Mouse (Mus musculus): ENCODE measurements at regions not wholly inside any gene's neighbourhood (a gene's known extent, or its start where the extent isn't known, plus 50 kb on each side); places are given as distances from the start of the nearest gene placed in this dataset.
A peak's percentile ranks its signal among the peaks of the same experiment; 100 is the strongest.

- Histone ChIP-seq H3K27me3 (replicated peaks) (peaks cover 5% of the 10 kb centered on the region), H3K4me3 (replicated peaks) (peak overlapping the region; percentile 78)
- TF ChIP-seq FLI1 (IDR thresholded peaks at IDR 0.05; ENCODE audit: low read length) (no peak), GATA1 (IDR thresholded peaks at IDR 0.05; ENCODE audit: borderline replicate concordance, low read length) (no peak)
Observed at GRCm38 (mm10) chr3:148762541-148763225, 227.7 kb downstream of the Adgrl2 start.

DNA sequence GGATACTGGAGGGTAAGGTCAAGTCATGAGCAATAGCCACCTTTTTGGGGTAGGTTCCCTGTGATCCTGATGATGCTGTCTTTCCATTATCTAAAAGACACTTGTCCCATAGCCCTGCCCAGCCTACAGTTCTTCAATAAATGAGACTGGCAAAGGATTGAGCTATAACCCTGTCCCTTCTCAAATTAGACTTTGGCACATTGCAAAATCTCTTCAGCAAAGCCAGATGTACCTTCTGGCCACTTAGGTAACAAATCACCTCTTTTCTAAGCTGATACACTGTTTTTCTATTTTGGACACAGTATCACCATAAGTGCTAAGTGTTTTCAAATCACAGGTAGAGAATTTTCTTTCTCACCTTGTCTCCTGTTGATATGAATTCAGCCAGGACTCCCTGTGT lies 228.8 kb downstream of the Adgrl2 start:
- TF ChIP-seq FLI1 (IDR thresholded peaks at IDR 0.05; ENCODE audit: low read length) (no peak), GATA1 (IDR thresholded peaks at IDR 0.05; ENCODE audit: borderline replicate concordance, low read length) (no peak)
- H3K9me3 ChIP-seq = no peaks in the 10 kb centered on the region
- H3K4me1 ChIP-seq = peaks cover 30% of the 10 kb centered on the region
- peaks cover 8% of the 10 kb centered on the region for H3K27me3 ChIP-seq (replicated peaks)
- no peaks in the 10 kb centered on the region for H3K36me3 ChIP-seq (replicated peaks; ENCODE audit: low read length)
- H3K4me3 ChIP-seq (replicated peaks) = no peak overlapping the region

More at GRCm38 (mm10) chr3:148762541-148763225, 227.7 kb downstream of the Adgrl2 start:
- Histone ChIP-seq H3K4me1 (peaks cover 30% of the 10 kb centered on the region), H3K36me3 (replicated peaks; ENCODE audit: low read length) (no peaks in the 10 kb centered on the region), H3K9me3 (no peaks in the 10 kb centered on the region)

GRCm38 (mm10) chr3:148759500-148759899 lies 230.9 kb downstream of the Adgrl2 start:
- peaks cover 8% of the 10 kb centered on the region for H3K27me3 ChIP-seq (replicated peaks)
- H3K4me3 ChIP-seq (replicated peaks) = no peak overlapping the region
- no peaks in the 10 kb centered on the region for H3K9me3 ChIP-seq
- H3K36me3 ChIP-seq (replicated peaks; ENCODE audit: low read length) = no peaks in the 10 kb centered on the region
- no peak for TF ChIP-seq GATA1 (IDR thresholded peaks at IDR 0.05; ENCODE audit: borderline replicate concordance, low read length)
- TF ChIP-seq FLI1 (IDR thresholded peaks at IDR 0.05; ENCODE audit: low read length) = no peak
- peaks cover 23% of the 10 kb centered on the region for H3K4me1 ChIP-seq

DNA sequence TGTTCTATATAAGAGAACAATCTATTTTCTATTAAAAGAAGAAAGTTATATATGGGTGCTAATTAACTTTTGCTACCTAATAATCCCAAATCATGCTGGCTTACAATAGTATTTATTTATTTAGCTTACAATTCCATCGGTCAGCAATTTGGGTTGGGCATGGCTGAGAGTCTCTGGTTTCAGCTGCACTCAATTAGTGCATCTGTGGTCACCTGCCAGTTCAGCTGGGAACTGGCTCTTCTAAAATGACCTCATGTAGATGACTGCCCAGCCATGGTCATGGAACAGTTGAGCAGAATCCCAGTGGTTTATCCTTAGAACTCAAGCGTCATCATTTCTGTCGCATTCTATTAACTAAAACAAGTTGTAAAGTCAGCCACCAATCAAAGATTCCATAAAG lies 244.1 kb downstream of the Adgrl2 start:
- Histone ChIP-seq H3K4me1 (no peaks in the 10 kb centered on the region), H3K9me3 (peaks cover 8% of the 10 kb centered on the region), H3K36me3 (replicated peaks; ENCODE audit: low read length) (no peaks in the 10 kb centered on the region), H3K27me3 (replicated peaks) (peaks cover 3% of the 10 kb centered on the region), H3K4me3 (replicated peaks) (no peak overlapping the region)
- TF ChIP-seq FLI1 (IDR thresholded peaks at IDR 0.05; ENCODE audit: low read length) (no peak), GATA1 (IDR thresholded peaks at IDR 0.05; ENCODE audit: borderline replicate concordance, low read length) (no peak)

- Histone ChIP-seq H3K36me3 (replicated peaks; ENCODE audit: low read length) (no peaks in the 10 kb centered on the region), H3K4me1 (no peaks in the 10 kb centered on the region), H3K27me3 (replicated peaks) (peaks cover 3% of the 10 kb centered on the region), H3K9me3 (peaks cover 8% of the 10 kb centered on the region), H3K4me3 (replicated peaks) (no peak overlapping the region)
- no peak for TF ChIP-seq GATA1 (IDR thresholded peaks at IDR 0.05; ENCODE audit: borderline replicate concordance, low read length)
- TF ChIP-seq FLI1 (IDR thresholded peaks at IDR 0.05; ENCODE audit: low read length) = no peak
Observed at GRCm38 (mm10) chr3:148744651-148745050, 245.7 kb downstream of the Adgrl2 start.

- TF ChIP-seq FLI1 (IDR thresholded peaks at IDR 0.05; ENCODE audit: low read length) = no peak
- TF ChIP-seq GATA1 (IDR thresholded peaks at IDR 0.05; ENCODE audit: borderline replicate concordance, low read length) = no peak
- Histone ChIP-seq H3K4me1 (peaks cover 3% of the 10 kb centered on the region), H3K36me3 (replicated peaks; ENCODE audit: low read length) (no peaks in the 10 kb centered on the region), H3K27me3 (replicated peaks) (peaks cover 12% of the 10 kb centered on the region), H3K9me3 (no peaks in the 10 kb centered on the region), H3K4me3 (replicated peaks) (no peak overlapping the region)
Observed at GRCm38 (mm10) chr3:148734194-148734749, 256.1 kb downstream of the Adgrl2 start.

- Histone ChIP-seq H3K36me3 (replicated peaks; ENCODE audit: low read length) (no peaks in the 10 kb centered on the region), H3K27me3 (replicated peaks) (peaks cover 14% of the 10 kb centered on the region), H3K9me3 (no peaks in the 10 kb centered on the region), H3K4me1 (peaks cover 8% of the 10 kb centered on the region), H3K4me3 (replicated peaks) (no peak overlapping the region)
- no peak for TF ChIP-seq FLI1 (IDR thresholded peaks at IDR 0.05; ENCODE audit: low read length)
- TF ChIP-seq GATA1 (IDR thresholded peaks at IDR 0.05; ENCODE audit: borderline replicate concordance, low read length) = no peak
Observed at GRCm38 (mm10) chr3:148733227-148733854, 257.0 kb downstream of the Adgrl2 start.

DNA sequence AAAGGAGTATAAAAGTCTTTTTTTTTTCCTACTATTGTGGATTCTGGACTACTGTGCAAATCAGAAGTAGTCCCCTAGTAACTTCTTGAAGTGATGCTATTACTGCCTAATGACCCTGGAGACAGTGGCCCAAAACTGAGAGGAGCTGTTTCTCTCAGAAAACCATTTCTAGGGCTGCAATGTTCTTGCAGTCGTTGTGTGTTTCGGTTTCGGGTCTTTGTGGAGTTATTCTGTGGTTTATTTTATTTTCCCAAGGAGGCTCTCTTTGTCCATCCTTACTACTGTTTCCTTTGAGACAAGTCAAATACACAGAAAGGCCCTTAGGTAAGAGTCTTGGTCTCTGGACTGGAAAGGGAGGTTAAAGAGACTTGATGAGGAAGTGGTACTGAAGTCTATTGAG lies 258.9 kb downstream of the Adgrl2 start:
- H3K4me1 ChIP-seq = peaks cover 15% of the 10 kb centered on the region
- H3K27me3 ChIP-seq (replicated peaks) = peaks cover 18% of the 10 kb centered on the region
- TF ChIP-seq GATA1 (IDR thresholded peaks at IDR 0.05; ENCODE audit: borderline replicate concordance, low read length) (no peak), FLI1 (IDR thresholded peaks at IDR 0.05; ENCODE audit: low read length) (no peak)
- H3K4me3 ChIP-seq (replicated peaks) = no peak overlapping the region
- no peaks in the 10 kb centered on the region for H3K9me3 ChIP-seq
- H3K36me3 ChIP-seq (replicated peaks; ENCODE audit: low read length) = no peaks in the 10 kb centered on the region

GRCm38 (mm10) chr3:148729242-148729680 lies 261.1 kb downstream of the Adgrl2 start:
- no peaks in the 10 kb centered on the region for H3K36me3 ChIP-seq (replicated peaks; ENCODE audit: low read length)
- H3K9me3 ChIP-seq = peaks cover 6% of the 10 kb centered on the region
- no peak for TF ChIP-seq GATA1 (IDR thresholded peaks at IDR 0.05; ENCODE audit: borderline replicate concordance, low read length)
- TF ChIP-seq FLI1 (IDR thresholded peaks at IDR 0.05; ENCODE audit: low read length) = no peak
- no peak overlapping the region for H3K4me3 ChIP-seq (replicated peaks)
- H3K27me3 ChIP-seq (replicated peaks) = peaks cover 19% of the 10 kb centered on the region
- H3K4me1 ChIP-seq = peaks cover 15% of the 10 kb centered on the region

Measured in megakaryocyte, embryonic 14.5 days (primary cell).